Mouse (Mus musculus) urinary bladder, adult 2 months (tissue): ENCODE results near the gene Notch3. TPM values are rescaled to one million over a fixed set of nuclear protein-coding genes. Genes with fewer than 3 reads are reported as not detected.
"Not testable (repeated sequence)": the region's sequence is repeated elsewhere in the genome, so short reads cannot be mapped to it uniquely, and the experiment has no call there.

Experiments used
- DNase-seq: peaks from one replicate; pipeline ENCODE4 v3.0.0; 2022; ENCODE audit warnings: low spot score
- polyA plus RNA-seq: library from polyadenylated mRNA; depleted of rRNA; stranded (reverse); fragments of >200 nt; gene quantifications from 2 replicates; pipeline ENCODE4 v1.2.3, GENCODE M21; 2012; rRNA removed

Notch3 gene
- polyA plus RNA-seq, 1 experiment: 16.1 TPM

GRCm38 (mm10) chr17:32092895-32093294 is 73.8 kb downstream of the Notch3 start:
- no peak for DNase-seq

- no peak for DNase-seq
Observed at GRCm38 (mm10) chr17:32092241-32092619, 74.4 kb downstream of the Notch3 start.

GRCm38 (mm10) chr17:32091364-32092240 is 75.0 kb downstream of the Notch3 start:
- not testable (repeated sequence) for DNase-seq

- no peak for DNase-seq
Observed at GRCm38 (mm10) chr17:32091032-32091363, 75.7 kb downstream of the Notch3 start.

- no peak for DNase-seq
Observed at GRCm38 (mm10) chr17:32087069-32087468, 79.6 kb downstream of the Notch3 start.

GRCm38 (mm10) chr17:32083351-32083750 is 83.3 kb downstream of the Notch3 start:
- DNase-seq: no peak

- DNase-seq: peak; percentile 31
Observed at GRCm38 (mm10) chr17:32075164-32075563, 91.5 kb downstream of the Notch3 start.

GRCm38 (mm10) chr17:32074658-32075057 is 92.0 kb downstream of the Notch3 start:
- no peak for DNase-seq

GRCm38 (mm10) chr17:32073359-32073758 is 93.3 kb downstream of the Notch3 start:
- DNase-seq: peak; percentile 79

Other genes starting within 250 kb of the Notch3 start
- 13.2 and 14.4 TPM in 2 replicates for gene Rrp1b, start 130.8 kb downstream of the Notch3 start, polyA plus RNA-seq
- 0.91 and 1.7 TPM in 2 replicates for gene Hsf2bp, start 130.5 kb downstream of the Notch3 start, polyA plus RNA-seq
- gene Ephx3, start 22.7 kb upstream of the Notch3 start, polyA plus RNA-seq: 3.6 and 4.4 TPM in 2 replicates
- gene Brd4, start 117.9 kb upstream of the Notch3 start, polyA plus RNA-seq: 17.6 and 43.9 TPM in 2 replicates
- 70.9 and 76.2 TPM in 2 replicates for gene Akap8, start 154.4 kb upstream of the Notch3 start, polyA plus RNA-seq
- 149 and 154 TPM in 2 replicates for gene Akap8l, start 183.8 kb upstream of the Notch3 start, polyA plus RNA-seq
- 28.3 and 34.2 TPM in 2 replicates for gene Wiz, start 222.6 kb upstream of the Notch3 start, polyA plus RNA-seq
- 2.6 and 3.5 TPM in 2 replicates for gene Rasal3, start 236.7 kb upstream of the Notch3 start, polyA plus RNA-seq